8 mouse cellular contexts compared by ENCODE assay signal in genomic region chr4:137369954-137370750, GRCm38 (mm10). TPM values are rescaled to one million over a fixed set of nuclear protein-coding genes. Genes with fewer than 3 reads are reported as not detected.
DNase-seq lines count a peak whose midpoint lies in the region; ATAC-seq and TF ChIP-seq lines count a peak whose summit lies in the region.

No protein-coding gene starts in this region.

- H3K4me1 ChIP-seq in testis, adult 2 months (ENCODE audit: control insufficient read depth, insufficient read depth, low read length), result no peaks in the 10 kb centered on the region; the same call in 1 of the 2 replicates
- peaks cover 38% of the 10 kb centered on the region for H3K4me1 ChIP-seq in heart, embryonic 13.5 days
- peaks cover 34% of the 10 kb centered on the region for H3K4me1 ChIP-seq in kidney, embryonic 15.5 days
- peaks cover 12% of the 10 kb centered on the region; the same call in 1 of the 2 replicates for H3K4me1 ChIP-seq in lung, embryonic 16.5 days (replicated peaks; ENCODE audit: control insufficient read depth, insufficient read depth, low read length)

- no peaks in the 10 kb centered on the region for H3K27me3 ChIP-seq in testis, adult 2 months (ENCODE audit: control insufficient read depth, insufficient read depth, low read length)
- H3K27me3 ChIP-seq in heart, embryonic 13.5 days (replicated peaks), result no peaks in the 10 kb centered on the region
- no peaks in the 10 kb centered on the region for H3K27me3 ChIP-seq in kidney, embryonic 15.5 days
- H3K27me3 ChIP-seq in lung, embryonic 16.5 days (ENCODE audit: control insufficient read depth, insufficient read depth, low read depth, low read length), result no peaks in the 10 kb centered on the region

- no peak for TF ChIP-seq CTCF in testis, adult 2 months (IDR thresholded peaks at IDR 0.05; ENCODE audit: control insufficient read depth, insufficient read depth, insufficient replicate concordance, low read depth, low read length)

- H3K4me3 ChIP-seq in testis, adult 2 months (ENCODE audit: control insufficient read depth, low read depth, low read length), result peak overlapping the region; percentile 27
- peak overlapping the region; percentile 51 for H3K4me3 ChIP-seq in heart, embryonic 13.5 days
- H3K4me3 ChIP-seq in kidney, embryonic 15.5 days (replicated peaks), result peak overlapping the region; percentile 40
- peak overlapping the region; percentile 43 for H3K4me3 ChIP-seq in lung, embryonic 16.5 days (ENCODE audit: low read length)

- ATAC-seq in heart, embryonic 13.5 days (ENCODE audit: extremely low read depth, insufficient number of reproducible peaks, low FRiP score, low TSS enrichment), result no peak
- ATAC-seq in kidney, embryonic 15.5 days (replicated peaks; ENCODE audit: low FRiP score), result peak; percentile 49
- ATAC-seq in lung, embryonic 16.5 days (ENCODE audit: low read depth), result peak; percentile 65

- H3K4me2 ChIP-seq in heart, embryonic 13.5 days, result peak overlapping the region; percentile 78
- peak overlapping the region; percentile 66 for H3K4me2 ChIP-seq in kidney, embryonic 15.5 days
- H3K4me2 ChIP-seq in lung, embryonic 16.5 days (ENCODE audit: low read depth, low read length), result peak overlapping the region; percentile 67

- peak; percentile 23; the same call in 1 of the 2 replicates for TF ChIP-seq POLR2A in testis, adult 2 months (IDR thresholded peaks at IDR 0.05; ENCODE audit: control insufficient read depth, low read depth, low read length)

- H3K9me3 ChIP-seq in heart, embryonic 13.5 days, result no peaks in the 10 kb centered on the region
- H3K9me3 ChIP-seq in kidney, embryonic 15.5 days (replicated peaks), result no peaks in the 10 kb centered on the region
- H3K9me3 ChIP-seq in lung, embryonic 16.5 days (ENCODE audit: control insufficient read depth, low read length), result no peaks in the 10 kb centered on the region

- H3K36me3 ChIP-seq in testis, adult 2 months (ENCODE audit: control insufficient read depth, insufficient read depth, low read length), result no peaks in the 10 kb centered on the region
- no peaks in the 10 kb centered on the region for H3K36me3 ChIP-seq in heart, embryonic 13.5 days
- no peaks in the 10 kb centered on the region for H3K36me3 ChIP-seq in kidney, embryonic 15.5 days
- no peaks in the 10 kb centered on the region for H3K36me3 ChIP-seq in lung, embryonic 16.5 days (ENCODE audit: control insufficient read depth, insufficient read depth, low read length)

- WGBS in heart, embryonic 13.5 days, result 13% methylated on average over 28 of the region's 29 CpGs
- WGBS in kidney, embryonic 15.5 days, result 9% methylated on average over 29 of the region's 29 CpGs
- 8% methylated on average over 28 of the region's 29 CpGs for WGBS in lung, embryonic 16.5 days

- H3K27ac ChIP-seq in testis, adult 2 months (ENCODE audit: control insufficient read depth, insufficient read depth, low read depth, low read length), result no peak overlapping the region
- peak overlapping the region; percentile 60 for H3K27ac ChIP-seq in heart, embryonic 13.5 days (replicated peaks)
- peak overlapping the region; percentile 49 for H3K27ac ChIP-seq in kidney, embryonic 15.5 days
- 0 out of 2 replicates have a peak overlapping the region, but pooled peaks have one; percentile 18 for H3K27ac ChIP-seq in lung, embryonic 16.5 days (ENCODE audit: low read length)

- no peak for DNase-seq in testis, postnatal 14 days (ENCODE audit: low spot score)
- DNase-seq in embryo, embryonic 11 days, result peak; percentile 76
- peak; percentile 54 for DNase-seq in retina, embryonic 14.5 days (ENCODE audit: low spot score)
- DNase-seq in layer of hippocampus, postnatal 25 days (ENCODE audit: extremely low spot score in 1 of 2, low spot score in 1 of 2), result no peak

- peak overlapping the region; percentile 79 for H3K9ac ChIP-seq in heart, embryonic 13.5 days
- H3K9ac ChIP-seq in kidney, embryonic 15.5 days, result 0 out of 2 replicates have a peak overlapping the region, but pooled peaks have one; percentile 16
- peak overlapping the region; percentile 62 for H3K9ac ChIP-seq in lung, embryonic 16.5 days (ENCODE audit: low read length)

RNA-seq across cellular contexts. Expression of gene Cdc42, which starts 12.6 kb away (rescaled TPM):
- polyA plus RNA-seq in testis, adult 2 months (2012; rRNA removed), result 27.0 and 35.4 TPM in 2 replicates
- 501 and 529 TPM in 2 replicates for polyA plus RNA-seq in heart, embryonic 13.5 days (2015; fragmentation: Nextera tagmentation; extraction: Ambion mirVana)
- 678 and 694 TPM in 2 replicates for polyA plus RNA-seq in kidney, embryonic 15.5 days (2015; fragmentation: Nextera tagmentation; extraction: Ambion mirVana)
- polyA plus RNA-seq in lung, embryonic 16.5 days (2015; fragmentation: Nextera tagmentation; extraction: Ambion mirVana), result 699 and 707 TPM in 2 replicates
- total RNA-seq in layer of hippocampus, postnatal 25 days (2021), result 100 to 1,000 TPM; 307 to 339 TPM

RNA-seq across cellular contexts. Expression of gene Cela3a, which starts 39.4 kb away (rescaled TPM):
- polyA plus RNA-seq in testis, adult 2 months (2012; rRNA removed), result not detected in 2 replicates
- polyA plus RNA-seq in heart, embryonic 13.5 days (2015; fragmentation: Nextera tagmentation; extraction: Ambion mirVana), result not detected in 2 replicates
- not detected in 2 replicates for polyA plus RNA-seq in kidney, embryonic 15.5 days (2015; fragmentation: Nextera tagmentation; extraction: Ambion mirVana)
- not detected in 2 replicates for polyA plus RNA-seq in lung, embryonic 16.5 days (2015; fragmentation: Nextera tagmentation; extraction: Ambion mirVana)
- not detected for total RNA-seq in layer of hippocampus, postnatal 25 days (2021)

Comparison
In these comparisons a context has a peak if more than half of its experiments do, and no peak if none do; other contexts are left out.
1. DNase-seq: peak in embryo, embryonic 11 days (single experiment) and retina, embryonic 14.5 days (single experiment); none in testis, postnatal 14 days (single experiment) and layer of hippocampus, postnatal 25 days (0 of 2).
2. H3K9ac ChIP-seq: peak in every context shown above with its lines; median percentile 79 in heart, embryonic 13.5 days; 62 in lung, embryonic 16.5 days; 16 in kidney, embryonic 15.5 days.
3. RNA of gene Cdc42, which starts 12.6 kb away (polyA plus RNA-seq): 699 to 707 TPM in lung, embryonic 16.5 days, 678 to 694 TPM in kidney, embryonic 15.5 days and 501 to 529 TPM in heart, embryonic 13.5 days; 27.0 to 35.4 TPM in testis, adult 2 months; every median in the first group is over 10 times any median in the second.
4. Peak in every context shown above with its lines, with median percentiles within 50 percentile points of each other: H3K4me3 ChIP-seq and H3K4me2 ChIP-seq.